Mouse (Mus musculus) embryonic facial prominence, embryonic 14.5 days (tissue): ENCODE measurements at regions not wholly inside any gene's neighbourhood (a gene's known extent, or its start where the extent isn't known, plus 50 kb on each side); places are given as distances from the start of the nearest gene placed in this dataset.

Experiments used
- ATAC-seq: fragments of 200-750 bp; cut with Nextera tagmentation; 2 replicates; pipeline ENCODE4 v1.8.0; 2017; ENCODE audit warnings: low read depth, moderate number of reproducible peaks, moderate TSS enrichment
- DNase-seq: peaks from one replicate; pipeline ENCODE4 v3.0.0-alpha.2; 2015; ENCODE audit warnings: low spot score
- H3K27ac ChIP-seq: fragments of 300-500 bp; sonication (generic); replicated peaks from 2 replicates; pipeline ENCODE4 v1.5.1; 2014; ENCODE audit warnings: low read depth, mild to moderate bottlenecking, low read length, moderate library complexity
- H3K27me3 ChIP-seq: fragments of 300-500 bp; sonication (generic); replicated peaks from 2 replicates; pipeline ENCODE4 v1.6.1; 2014; ENCODE audit warnings: low read length; ENCODE audit not compliant: control insufficient read depth, insufficient read depth
- H3K36me3 ChIP-seq: fragments of 300-500 bp; sonication (generic); 2 replicates; pipeline ENCODE4 v1.6.1; 2014; ENCODE audit warnings: low read length, mixed read lengths; ENCODE audit not compliant: control insufficient read depth, insufficient read depth
- H3K4me1 ChIP-seq: fragments of 300-500 bp; sonication (generic); 2 replicates; pipeline ENCODE4 v1.6.1; 2014; ENCODE audit warnings: antibody characterized with exemption, low read length; ENCODE audit not compliant: control insufficient read depth, insufficient read depth
- H3K4me2 ChIP-seq: fragments of 300-500 bp; sonication (generic); 2 replicates; pipeline ENCODE4 v1.6.1; 2014; ENCODE audit warnings: low read depth, mild to moderate bottlenecking, low read length, moderate library complexity, mixed read lengths
- H3K4me3 ChIP-seq: fragments of 300-500 bp; sonication (generic); 2 replicates; pipeline ENCODE4 v1.5.1; 2014; ENCODE audit warnings: low read depth, mild to moderate bottlenecking, low read length
- H3K9ac ChIP-seq: fragments of 300-500 bp; sonication (generic); 2 replicates; pipeline ENCODE4 v1.6.1; 2014; ENCODE audit warnings: low read depth, mild to moderate bottlenecking, low read length, moderate library complexity, mixed read lengths
- H3K9me3 ChIP-seq: fragments of 300-500 bp; sonication (generic); 2 replicates; pipeline ENCODE4 v1.6.1; 2016; ENCODE audit warnings: low read length; ENCODE audit not compliant: control insufficient read depth
- WGBS: fragments of 180-500 bp; shearing (Covaris S2); extraction: QIAGEN DNeasy Blood & Tissue Kit; methylation state at CpG from one replicate; pipeline ENCODE4 v1.1.7; 2014; 5-methylcytosine and 5-hydroxymethylcytosine counted together

DNA sequence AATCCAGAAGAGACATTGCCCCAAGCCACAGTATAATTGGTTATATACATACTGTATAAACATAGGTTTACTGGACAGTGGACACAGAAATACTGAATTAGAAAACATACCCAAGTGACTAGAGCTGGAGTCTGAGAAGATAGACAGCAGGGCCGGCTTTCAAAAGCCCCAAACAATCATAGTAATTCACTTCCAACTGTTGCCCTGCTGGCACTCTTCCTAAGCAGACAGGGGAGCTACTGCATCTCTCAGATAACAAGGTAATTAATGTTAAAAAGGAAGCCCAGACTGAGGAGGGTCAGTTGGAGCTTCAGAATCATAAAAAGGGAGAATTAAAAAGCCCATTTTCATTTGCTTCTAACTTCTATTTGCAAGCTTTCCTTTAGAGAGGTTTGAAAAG is 764.5 kb downstream of the Vgll3 start:
- Histone ChIP-seq H3K36me3 (no peaks in the 10 kb centered on the region), H3K9ac (no peak overlapping the region), H3K4me3 (no peak overlapping the region), H3K27me3 (no peaks in the 10 kb centered on the region), H3K27ac (no peak overlapping the region), H3K9me3 (no peaks in the 10 kb centered on the region), H3K4me2 (no peak overlapping the region), H3K4me1 (no peaks in the 10 kb centered on the region)
- whole genome bisulfite sequencing, result 40% methylated on average over 1 of the region's 1 CpGs
- ATAC-seq (no peak), DNase-seq (no peak)

DNA sequence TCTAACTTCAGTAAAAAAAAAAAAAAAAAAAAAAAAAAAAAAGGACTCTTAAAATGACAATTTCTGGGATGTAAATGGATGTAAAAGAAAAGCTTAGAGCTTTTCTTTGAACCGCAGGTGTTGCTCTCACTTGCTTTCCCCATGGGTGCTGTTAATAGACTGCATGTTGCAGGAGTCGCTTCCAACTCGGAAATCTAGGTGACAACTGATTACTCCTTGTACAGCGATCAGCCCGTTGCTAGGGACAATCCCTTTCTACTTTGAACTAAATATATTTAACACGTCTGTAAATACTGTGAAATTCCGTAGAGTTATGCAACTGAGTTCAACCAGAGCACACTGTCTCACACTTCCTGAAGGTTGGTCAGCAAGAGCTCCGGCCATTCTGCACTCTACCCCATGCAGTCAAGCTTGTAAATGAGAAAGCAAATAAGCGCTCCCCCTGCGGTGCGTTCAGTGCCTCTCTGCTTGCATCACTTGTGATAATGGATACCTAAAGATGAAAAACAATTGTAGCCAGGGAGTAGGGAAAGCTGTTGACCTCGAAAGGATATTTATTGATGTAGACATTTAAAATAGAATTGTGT is 770.7 kb downstream of the Vgll3 start:
- Histone ChIP-seq H3K4me2 (peak overlapping the region; percentile 23), H3K36me3 (no peaks in the 10 kb centered on the region), H3K4me3 (no peak overlapping the region), H3K4me1 (no peaks in the 10 kb centered on the region), H3K9me3 (no peaks in the 10 kb centered on the region), H3K27ac (no peak overlapping the region), H3K27me3 (no peaks in the 10 kb centered on the region), H3K9ac (no peak overlapping the region)
- no peak for ATAC-seq
- DNase-seq, result peak; percentile 35
- WGBS, result 15% methylated on average over 12 of the region's 12 CpGs

DNA sequence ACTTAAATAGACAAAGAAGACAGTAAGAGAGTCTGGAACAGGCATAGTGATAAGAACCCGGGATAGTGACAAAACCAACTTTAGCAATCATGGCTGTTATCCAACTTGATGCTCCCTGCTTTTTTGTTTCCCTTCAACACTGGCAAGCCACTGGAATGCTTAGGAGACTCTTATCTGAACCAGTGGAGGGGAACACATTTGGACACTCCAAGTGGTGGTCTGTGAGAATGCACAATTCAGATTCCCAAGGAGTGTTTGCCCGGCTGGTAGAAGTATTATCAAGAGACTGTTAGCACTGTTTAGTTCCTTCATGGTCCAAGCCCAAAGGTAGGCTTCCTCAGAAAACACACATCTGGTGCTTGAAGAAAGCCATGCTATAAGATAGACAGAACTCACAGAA is 787.2 kb downstream of the Vgll3 start:
- WGBS, result 70% methylated on average over 2 of the region's 2 CpGs
- Histone ChIP-seq H3K9ac (no peak overlapping the region), H3K27me3 (no peaks in the 10 kb centered on the region), H3K4me1 (no peaks in the 10 kb centered on the region), H3K4me2 (no peak overlapping the region), H3K36me3 (no peaks in the 10 kb centered on the region), H3K4me3 (no peak overlapping the region), H3K27ac (no peak overlapping the region), H3K9me3 (no peaks in the 10 kb centered on the region)
- no peak for ATAC-seq
- no peak for DNase-seq

DNA sequence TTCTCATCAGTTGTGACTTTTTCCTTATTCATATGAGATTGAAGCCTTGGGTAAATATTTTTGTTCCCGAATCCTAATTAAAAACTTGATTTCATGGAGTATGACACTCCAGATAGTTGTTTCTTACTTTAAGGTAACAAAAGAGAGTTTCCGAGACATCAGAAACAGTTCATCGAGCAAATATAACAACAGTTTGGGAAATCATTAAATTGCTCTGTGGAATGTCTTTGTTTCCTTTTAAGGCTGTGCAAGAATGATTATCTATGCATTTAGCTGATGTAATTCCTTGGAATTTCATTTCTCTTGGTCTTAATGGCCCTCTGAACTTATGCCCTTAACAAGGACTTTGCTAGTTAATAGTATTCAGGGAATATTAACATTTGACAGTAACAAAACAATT is 787.6 kb downstream of the Vgll3 start:
- no peaks in the 10 kb centered on the region for H3K4me1 ChIP-seq
- DNase-seq (peak; percentile 9), ATAC-seq (no peak)
- WGBS, result 67% methylated on average over 3 of the region's 3 CpGs
- no peak overlapping the region for H3K4me2 ChIP-seq
- no peak overlapping the region for H3K9ac ChIP-seq
- H3K27ac ChIP-seq, result no peak overlapping the region
- H3K27me3 ChIP-seq, result no peaks in the 10 kb centered on the region
- no peaks in the 10 kb centered on the region for H3K9me3 ChIP-seq
- no peak overlapping the region for H3K4me3 ChIP-seq
- H3K36me3 ChIP-seq, result no peaks in the 10 kb centered on the region

DNA sequence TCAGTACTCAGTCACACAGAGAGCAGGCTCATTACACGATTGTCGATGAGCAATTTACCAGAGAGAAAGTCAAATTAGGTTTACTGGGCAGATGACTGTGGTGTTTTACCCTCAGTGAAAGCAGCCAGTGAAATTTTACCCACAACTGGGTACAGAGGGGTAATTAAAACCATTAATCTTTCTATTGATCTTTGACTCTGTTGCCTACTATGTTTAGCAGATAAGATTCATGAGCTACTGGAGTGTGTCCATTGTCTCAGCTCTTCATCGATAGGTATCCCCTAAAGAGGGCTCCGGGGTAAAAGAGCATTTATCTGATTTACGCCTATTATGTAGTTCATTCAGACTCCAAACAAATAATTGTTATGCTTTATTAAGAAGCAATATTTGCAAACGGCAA is 788.8 kb downstream of the Vgll3 start:
- Histone ChIP-seq H3K36me3 (no peaks in the 10 kb centered on the region), H3K4me3 (no peak overlapping the region), H3K27ac (no peak overlapping the region), H3K9ac (no peak overlapping the region), H3K4me2 (no peak overlapping the region), H3K4me1 (no peaks in the 10 kb centered on the region), H3K9me3 (no peaks in the 10 kb centered on the region), H3K27me3 (no peaks in the 10 kb centered on the region)
- 60% methylated on average over 6 of the region's 6 CpGs for WGBS
- no peak for ATAC-seq
- DNase-seq, result no peak
